Mouse (Mus musculus): ENCODE measurements around the gene Lrrc2. TPM values are rescaled to one million over a fixed set of nuclear protein-coding genes. Genes with fewer than 3 reads are reported as not detected.

Lrrc2 gene
- polyA plus RNA-seq (2016; fragmentation: Nextera tagmentation; extraction: Ambion mirVana) = 0.41 and 0.48 TPM in 2 replicates

DNA sequence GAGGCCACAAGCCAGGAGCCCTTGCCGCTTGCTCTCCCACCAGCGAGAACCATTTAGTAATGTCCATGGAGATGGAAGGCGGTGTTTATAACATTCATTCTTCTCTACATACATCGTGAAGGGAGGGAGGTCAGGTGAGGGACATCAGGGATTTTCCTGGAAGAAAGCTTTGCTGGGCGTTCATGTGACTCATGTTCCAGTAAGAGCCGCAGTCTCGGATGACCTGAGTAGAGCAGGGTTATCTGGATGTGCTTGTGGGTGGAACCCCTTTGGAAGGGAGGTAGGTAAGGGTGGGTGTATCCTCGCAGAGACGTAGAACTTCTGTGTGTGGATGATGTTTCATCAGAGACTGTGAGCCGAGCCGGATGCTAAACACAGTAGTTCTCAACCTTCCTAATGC, at the start of gene Lrrc2:
Gene Lrrc2, plus strand, starts transcription at position 149 of the 400 bp plus-strand sequence.
- Histone ChIP-seq H3K4me1 (peaks cover 11% of the 10 kb centered on the region), H3K27ac (no peak within 1 kb of the TSS), H3K9me3 (no peaks in the 10 kb centered on the region), H3K4me3 (no peak within 1 kb of the TSS), H3K36me3 (no peaks in the 10 kb centered on the region), H3K4me2 (replicated peaks) (no peak within 1 kb of the TSS), H3K9ac (no peak within 1 kb of the TSS), H3K27me3 (replicated peaks) (peaks cover 37% of the 10 kb centered on the region)
- no peak for ATAC-seq (ENCODE audit: low FRiP score, low read depth)
- 87% methylated on average over 11 of the region's 11 CpGs for WGBS

DNA sequence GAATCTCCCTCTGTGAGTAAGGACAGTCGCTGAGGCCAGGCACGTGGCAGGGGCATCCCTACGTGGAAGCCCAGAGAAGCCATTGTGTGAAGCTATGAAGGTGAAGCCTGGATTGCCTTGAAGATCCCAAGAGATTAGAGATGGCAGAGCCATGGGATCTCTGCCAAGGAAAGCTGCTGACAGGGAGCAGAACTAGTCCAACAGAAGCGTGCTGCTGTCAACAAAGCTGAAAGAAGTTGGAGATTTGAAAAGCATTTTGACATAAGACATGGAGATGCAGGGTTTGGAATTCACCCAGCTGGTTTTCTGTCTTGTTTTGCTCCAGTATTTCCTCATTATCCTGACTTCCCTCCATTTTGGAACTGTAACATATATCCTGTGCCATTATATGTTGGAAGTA, 49.1 kb upstream of the Lrrc2 start:
- no peaks in the 10 kb centered on the region for H3K4me1 ChIP-seq
- ATAC-seq (ENCODE audit: low FRiP score, low read depth) = no peak
- no peak overlapping the region for H3K4me3 ChIP-seq
- no peaks in the 10 kb centered on the region for H3K36me3 ChIP-seq
- 91% methylated on average over 4 of the region's 4 CpGs for WGBS
- H3K27me3 ChIP-seq (replicated peaks) = no peaks in the 10 kb centered on the region
- H3K27ac ChIP-seq = no peak overlapping the region
- no peak overlapping the region for H3K4me2 ChIP-seq (replicated peaks)
- H3K9me3 ChIP-seq = no peaks in the 10 kb centered on the region
- no peak overlapping the region for H3K9ac ChIP-seq

DNA sequence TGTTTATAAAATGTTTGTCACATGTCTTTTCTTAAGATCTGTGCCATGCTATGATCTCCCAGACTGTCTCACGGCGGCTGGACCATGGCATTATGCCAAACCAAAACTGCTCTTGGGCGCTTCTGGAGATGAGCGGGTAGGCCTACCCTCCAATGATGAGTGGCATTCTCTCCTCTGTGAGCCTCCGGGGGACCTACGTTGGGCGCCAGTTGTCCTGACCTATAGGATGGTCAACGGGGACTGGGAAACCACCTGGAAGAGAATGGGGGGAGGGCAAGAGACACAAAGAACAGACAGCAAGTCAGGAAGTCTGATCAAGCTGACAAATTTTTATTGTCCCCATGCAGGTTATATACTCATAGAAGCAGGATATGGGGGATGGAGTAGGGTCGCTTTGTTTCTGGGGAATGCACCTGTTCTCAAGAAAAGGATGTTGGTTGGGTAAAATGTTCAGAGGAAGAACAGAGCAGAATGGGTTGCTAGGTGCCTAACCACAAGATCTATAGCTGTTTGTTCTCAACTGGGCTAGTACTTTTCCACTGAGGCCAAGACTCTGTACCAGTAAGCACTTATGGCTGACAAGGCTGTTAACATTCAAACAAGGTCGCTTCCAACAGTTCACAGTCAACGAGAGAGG, 44.0 kb upstream of the Lrrc2 start:
- Histone ChIP-seq H3K4me1 (no peaks in the 10 kb centered on the region), H3K27ac (no peak overlapping the region), H3K9me3 (no peaks in the 10 kb centered on the region), H3K4me2 (replicated peaks) (no peak overlapping the region), H3K9ac (no peak overlapping the region), H3K36me3 (no peaks in the 10 kb centered on the region), H3K27me3 (replicated peaks) (no peaks in the 10 kb centered on the region), H3K4me3 (no peak overlapping the region)
- ATAC-seq (ENCODE audit: low FRiP score, low read depth) = no peak
- WGBS = 94% methylated on average over 11 of the region's 11 CpGs

DNA sequence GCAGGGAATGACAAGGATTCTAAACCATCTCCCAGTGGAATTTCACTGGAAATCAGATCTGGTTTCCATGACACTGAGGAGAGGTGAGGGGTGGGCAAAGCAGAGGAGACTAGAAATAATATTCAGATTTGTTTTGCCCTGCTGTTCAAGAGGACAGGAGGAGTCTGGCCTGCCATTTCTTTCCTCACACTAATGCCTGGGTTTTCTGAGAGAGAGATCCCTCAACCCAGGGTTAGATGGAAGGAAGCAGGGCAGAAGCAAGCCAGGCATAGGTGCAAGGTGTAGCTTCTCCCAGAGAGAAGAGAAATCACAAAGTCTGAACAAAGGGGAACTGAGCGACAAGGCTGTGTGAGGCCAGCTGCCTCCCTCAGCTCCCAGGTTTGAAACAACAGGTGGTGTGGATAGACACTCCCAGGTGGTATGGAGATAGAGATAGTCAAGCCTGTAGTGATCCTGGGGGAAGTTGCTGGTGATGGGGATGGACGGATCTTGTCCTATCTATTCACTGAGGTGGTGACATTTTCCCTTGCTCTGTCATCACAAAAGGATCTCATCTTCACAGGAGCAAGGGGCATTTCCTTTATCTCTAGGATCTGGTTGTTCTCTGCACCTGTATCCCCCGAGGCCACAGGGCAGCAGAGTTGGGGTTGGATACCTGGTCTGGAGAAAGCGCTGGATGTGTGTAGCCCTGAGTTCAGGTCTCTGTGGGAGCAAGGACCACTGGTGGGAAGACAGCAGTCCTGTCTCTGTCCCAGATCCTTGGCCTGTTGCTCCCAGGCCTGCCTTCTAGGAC, 43.3 kb upstream of the Lrrc2 start:
- Histone ChIP-seq H3K9me3 (no peaks in the 10 kb centered on the region), H3K27ac (no peak overlapping the region), H3K9ac (no peak overlapping the region), H3K4me2 (replicated peaks) (no peak overlapping the region), H3K4me1 (no peaks in the 10 kb centered on the region), H3K4me3 (no peak overlapping the region), H3K27me3 (replicated peaks) (no peaks in the 10 kb centered on the region), H3K36me3 (no peaks in the 10 kb centered on the region)
- ATAC-seq (ENCODE audit: low FRiP score, low read depth) = no peak
- WGBS = 82% methylated on average over 4 of the region's 4 CpGs

DNA sequence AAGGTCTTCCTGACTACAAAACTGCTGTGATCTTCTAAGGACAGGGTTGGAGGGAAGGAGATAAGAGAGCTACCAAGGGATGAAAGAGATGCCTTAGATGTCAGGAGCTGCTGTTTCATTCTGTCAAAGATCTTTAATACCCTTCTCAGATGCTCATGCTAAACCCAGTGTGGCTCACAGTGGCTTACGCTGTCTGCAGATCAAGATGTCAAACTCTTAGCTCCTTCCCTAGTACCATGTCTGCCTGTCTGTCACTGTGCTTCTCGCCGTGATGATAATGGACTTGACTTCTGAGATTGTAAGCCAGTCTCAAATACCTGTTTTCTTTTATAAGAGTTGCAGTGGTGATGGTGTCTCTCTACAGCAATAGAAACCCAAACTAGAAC, 42.7 kb upstream of the Lrrc2 start:
- Histone ChIP-seq H3K4me3 (no peak overlapping the region), H3K9me3 (no peaks in the 10 kb centered on the region), H3K4me1 (no peaks in the 10 kb centered on the region), H3K36me3 (no peaks in the 10 kb centered on the region), H3K4me2 (replicated peaks) (no peak overlapping the region), H3K27ac (no peak overlapping the region), H3K27me3 (replicated peaks) (no peaks in the 10 kb centered on the region), H3K9ac (no peak overlapping the region)
- WGBS = 97% methylated on average over 3 of the region's 3 CpGs
- ATAC-seq (ENCODE audit: low FRiP score, low read depth) = no peak

DNA sequence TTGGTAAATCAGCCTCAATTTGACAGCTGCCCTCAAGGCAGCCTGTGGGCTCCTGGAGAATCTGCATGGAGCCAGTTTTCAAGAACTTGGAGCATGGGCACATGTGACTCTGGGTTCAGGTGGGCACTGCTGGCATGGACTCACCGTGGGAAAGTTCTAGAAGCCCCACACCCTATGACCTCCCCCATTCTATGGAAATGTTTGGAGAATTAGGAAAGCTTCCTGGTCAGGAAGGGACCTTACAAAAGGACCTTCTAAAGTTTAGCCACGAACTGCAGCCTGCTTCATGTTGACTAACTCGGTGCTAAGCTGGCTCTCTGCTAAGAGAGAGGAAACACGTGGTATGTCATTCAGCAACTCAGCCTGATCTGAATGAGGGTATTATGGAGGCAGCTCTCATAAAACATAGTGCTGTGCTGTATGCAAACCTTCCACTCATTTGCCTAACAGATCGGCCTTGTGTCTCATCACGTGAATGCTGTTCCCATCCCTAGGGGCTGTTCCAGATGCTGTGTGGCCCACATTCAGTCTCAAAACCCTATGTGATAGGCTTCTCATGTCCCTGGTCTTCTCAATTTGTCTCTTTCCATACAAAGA, 41.9 kb upstream of the Lrrc2 start:
- 81% methylated on average over 6 of the region's 6 CpGs for WGBS
- no peak for ATAC-seq (ENCODE audit: low FRiP score, low read depth)
- H3K27ac ChIP-seq = no peak overlapping the region

DNA sequence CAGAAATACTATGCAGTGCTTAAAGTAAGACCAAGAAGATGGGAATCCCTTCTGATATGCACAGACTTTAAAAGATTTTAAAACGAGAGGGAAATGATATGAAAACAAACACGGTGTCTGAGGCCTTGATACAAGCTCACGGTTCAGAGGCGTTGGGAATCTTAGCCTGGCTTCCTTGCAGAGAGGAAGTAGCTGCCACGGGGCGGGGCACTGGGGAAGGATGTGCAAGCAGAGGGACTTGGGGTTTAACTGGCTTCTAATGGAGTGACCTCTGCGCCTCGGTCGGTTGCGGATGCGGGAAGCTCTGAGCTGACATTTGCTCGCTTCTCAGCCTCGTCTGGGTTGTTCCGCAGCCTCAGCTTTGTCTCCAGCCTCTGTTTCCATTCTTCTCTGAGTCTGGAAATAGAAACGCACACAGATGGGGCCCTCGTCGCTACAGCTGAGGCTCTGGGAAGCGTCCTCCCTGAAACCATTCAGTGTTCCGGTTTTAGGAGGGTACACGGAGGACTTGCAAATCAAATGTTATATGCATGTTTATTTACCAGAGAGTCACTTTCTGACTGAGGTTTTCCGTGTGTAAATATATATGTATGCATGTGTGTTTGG, 36.6 kb upstream of the Lrrc2 start:
- 66% methylated on average over 21 of the region's 21 CpGs for WGBS
- no peaks in the 10 kb centered on the region for H3K4me1 ChIP-seq
- ATAC-seq (ENCODE audit: low FRiP score, low read depth) = no peak

More for the DNA sequence above, 41.9 kb upstream of the Lrrc2 start:
- Histone ChIP-seq H3K4me3 (no peak overlapping the region), H3K4me1 (no peaks in the 10 kb centered on the region), H3K4me2 (replicated peaks) (no peak overlapping the region), H3K27me3 (replicated peaks) (no peaks in the 10 kb centered on the region), H3K9me3 (no peaks in the 10 kb centered on the region), H3K36me3 (no peaks in the 10 kb centered on the region), H3K9ac (no peak overlapping the region)

DNA sequence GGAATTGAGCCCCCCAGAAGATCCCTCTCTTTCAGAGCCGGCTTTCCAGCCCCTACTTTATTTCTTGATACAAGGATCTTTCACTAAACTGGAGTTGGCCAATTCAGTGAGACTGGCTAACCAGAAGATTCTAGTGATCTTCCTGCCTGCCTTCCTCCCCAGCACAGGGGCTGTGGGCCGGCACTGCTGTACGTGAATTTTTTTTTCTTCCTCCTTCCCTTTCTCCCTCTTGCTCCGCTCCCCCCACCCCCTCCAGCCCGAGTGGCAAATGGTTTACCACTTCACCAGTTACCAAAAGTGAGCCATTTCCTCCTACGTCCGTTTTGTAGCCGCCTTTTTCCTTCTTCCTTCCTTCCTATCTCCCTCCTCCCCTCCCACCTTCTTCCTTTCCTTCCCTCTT, 35.9 kb upstream of the Lrrc2 start:
- H3K9ac ChIP-seq = no peak overlapping the region
- ATAC-seq (ENCODE audit: low FRiP score, low read depth) = no peak

More for the DNA sequence above, 36.6 kb upstream of the Lrrc2 start:
- Histone ChIP-seq H3K9ac (no peak overlapping the region), H3K27me3 (replicated peaks) (no peaks in the 10 kb centered on the region), H3K4me2 (replicated peaks) (no peak overlapping the region), H3K27ac (no peak overlapping the region), H3K4me3 (no peak overlapping the region), H3K36me3 (no peaks in the 10 kb centered on the region), H3K9me3 (no peaks in the 10 kb centered on the region)

DNA sequence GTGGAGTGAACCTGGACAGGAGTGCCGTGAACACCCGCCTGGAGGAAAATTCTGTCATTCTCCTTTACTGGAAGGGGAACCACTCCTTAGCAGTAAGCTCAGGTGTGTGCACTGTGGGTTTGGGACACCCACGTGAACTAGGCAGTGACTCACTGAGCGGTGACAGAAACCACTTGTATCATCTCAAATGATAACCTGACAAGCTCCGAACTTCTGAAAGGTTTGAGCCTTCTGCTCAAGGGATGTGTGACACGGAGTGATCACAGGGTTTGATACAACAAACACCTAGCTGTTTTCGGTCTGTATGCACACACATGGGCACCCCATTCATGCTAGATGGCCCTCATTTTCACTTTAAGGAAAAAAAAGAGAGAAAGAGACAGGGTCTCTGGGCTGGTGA, 34.6 kb upstream of the Lrrc2 start, which contains the start of gene Fam240a:
Gene Fam240a, minus strand, starts transcription at position 76 of the 400 bp plus-strand sequence.
- ATAC-seq (ENCODE audit: low FRiP score, low read depth) = no peak
- Histone ChIP-seq H3K4me1 (no peaks in the 10 kb centered on the region), H3K9me3 (no peaks in the 10 kb centered on the region), H3K9ac (no peak within 1 kb of the TSS), H3K36me3 (no peaks in the 10 kb centered on the region), H3K27me3 (replicated peaks) (0 out of 2 replicates have a peak, but pooled peaks cover 2% of the 10 kb centered on the region), H3K4me3 (no peak within 1 kb of the TSS), H3K27ac (no peak within 1 kb of the TSS), H3K4me2 (replicated peaks) (no peak within 1 kb of the TSS)
- WGBS = 89% methylated on average over 7 of the region's 7 CpGs

More for the DNA sequence above, 35.9 kb upstream of the Lrrc2 start:
- 78% methylated on average over 8 of the region's 8 CpGs for WGBS
- no peaks in the 10 kb centered on the region for H3K27me3 ChIP-seq (replicated peaks)
- no peaks in the 10 kb centered on the region for H3K4me1 ChIP-seq
- H3K27ac ChIP-seq = no peak overlapping the region
- no peak overlapping the region for H3K4me2 ChIP-seq (replicated peaks)
- H3K36me3 ChIP-seq = no peaks in the 10 kb centered on the region
- no peaks in the 10 kb centered on the region for H3K9me3 ChIP-seq
- H3K4me3 ChIP-seq = no peak overlapping the region

DNA sequence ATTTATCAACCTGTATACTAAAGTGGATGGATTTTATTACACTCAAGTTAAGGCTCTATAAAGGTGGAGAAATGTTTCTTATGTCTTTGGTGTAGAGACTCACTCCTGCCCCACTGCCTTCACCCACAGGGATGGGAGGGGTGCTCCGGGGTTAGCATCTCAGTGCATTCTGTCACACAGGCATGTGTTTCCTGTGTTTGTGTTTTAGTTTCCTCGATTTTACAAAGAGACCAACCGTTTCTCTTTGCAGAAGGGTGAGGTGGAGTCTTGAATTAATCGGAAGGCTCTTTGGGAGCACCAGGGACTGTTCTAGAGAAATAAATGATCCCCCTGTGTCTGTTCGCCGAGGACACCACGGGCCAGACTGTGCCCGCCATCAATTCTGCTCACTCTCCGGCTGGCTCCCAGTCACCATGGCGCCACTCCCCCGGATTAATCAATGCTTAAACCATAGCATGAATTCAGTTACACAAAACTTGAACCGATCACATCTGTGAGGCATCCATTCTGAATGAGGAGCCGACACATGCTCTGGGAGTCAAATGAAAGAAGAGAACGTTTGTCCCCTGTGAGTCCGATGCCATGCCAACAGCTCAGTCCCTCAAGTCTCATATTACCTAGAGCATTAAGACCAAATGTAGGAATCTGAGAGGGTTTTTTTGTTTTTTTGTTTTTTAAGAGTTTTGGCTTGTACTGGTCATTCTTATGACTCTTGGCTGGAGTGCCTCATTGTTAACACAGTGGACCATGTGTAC, 30.5 kb upstream of the Lrrc2 start:
- H3K27ac ChIP-seq = no peak overlapping the region
- H3K4me3 ChIP-seq = no peak overlapping the region
- H3K4me1 ChIP-seq = no peaks in the 10 kb centered on the region
- no peaks in the 10 kb centered on the region for H3K36me3 ChIP-seq
- H3K27me3 ChIP-seq (replicated peaks) = 0 out of 2 replicates have a peak, but pooled peaks cover 3% of the 10 kb centered on the region
- no peak overlapping the region for H3K9ac ChIP-seq
- 52% methylated on average over 15 of the region's 15 CpGs for WGBS
- H3K9me3 ChIP-seq = no peaks in the 10 kb centered on the region
- no peak overlapping the region for H3K4me2 ChIP-seq (replicated peaks)
- no peak for ATAC-seq (ENCODE audit: low FRiP score, low read depth)

DNA sequence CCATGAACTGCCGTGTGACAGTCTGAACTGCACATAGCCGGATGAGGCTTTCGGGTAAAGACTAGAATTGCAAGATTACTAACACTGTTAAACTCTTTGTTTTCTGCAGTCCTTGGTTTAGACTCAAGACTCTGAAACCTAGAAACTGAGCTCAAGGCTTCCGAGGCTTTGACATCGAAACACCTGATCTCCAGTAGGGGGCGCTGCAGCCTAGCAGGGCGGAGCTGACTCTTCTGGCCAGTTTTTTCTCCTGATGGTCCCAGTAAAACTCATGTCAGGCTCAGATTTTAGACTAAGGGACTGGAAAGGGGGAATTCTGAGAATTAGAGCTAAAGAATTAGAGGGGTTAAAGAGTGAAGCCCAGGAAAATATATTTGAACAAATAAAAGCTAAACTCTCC, 28.6 kb upstream of the Lrrc2 start:
- H3K27me3 ChIP-seq (replicated peaks) = 0 out of 2 replicates have a peak, but pooled peaks cover 3% of the 10 kb centered on the region
- H3K36me3 ChIP-seq = no peaks in the 10 kb centered on the region
- no peak overlapping the region for H3K4me2 ChIP-seq (replicated peaks)
- H3K9ac ChIP-seq = no peak overlapping the region
- no peak for ATAC-seq (ENCODE audit: low FRiP score, low read depth)
- H3K27ac ChIP-seq = no peak overlapping the region
- H3K9me3 ChIP-seq = no peaks in the 10 kb centered on the region
- WGBS = 21% methylated on average over 7 of the region's 7 CpGs
- no peak overlapping the region for H3K4me3 ChIP-seq
- no peaks in the 10 kb centered on the region for H3K4me1 ChIP-seq

Measured in neural tube, embryonic 12.5 days (tissue).